Mouse (Mus musculus) brain, embryonic 14.5 days (tissue): ENCODE results near the gene Glt28d2. TPM values are rescaled to one million over a fixed set of nuclear protein-coding genes. Genes with fewer than 3 reads are reported as not detected.
A peak's percentile ranks its signal among the peaks of the same experiment; 100 is the strongest.

ENCODE experiments used
- DNase-seq: peaks from one replicate; pipeline ENCODE4 v3.0.0-alpha.2; 2011; ENCODE audit warnings: low read depth
- CTCF ChIP-seq: fragments of 200-500 bp; IDR thresholded peaks from 2 replicates; pipeline ENCODE4 v1.5.1; 2012; ENCODE audit warnings: inconsistent platforms, mild to moderate bottlenecking, moderate library complexity, borderline replicate concordance; ENCODE audit not compliant: insufficient read depth, insufficient read length; ENCODE audit errors: extremely low read depth
- POLR2A ChIP-seq: fragments of 200-500 bp; IDR thresholded peaks from 2 replicates; pipeline ENCODE4 v1.6.1; 2012; ENCODE audit warnings: mild to moderate bottlenecking, inconsistent platforms, borderline replicate concordance; ENCODE audit not compliant: poor library complexity, insufficient read depth, insufficient read length, severe bottlenecking; ENCODE audit errors: extremely low read depth
- polyA plus RNA-seq: library from polyadenylated mRNA; depleted of rRNA; stranded (reverse); fragments of >200 nt; gene quantifications from 2 replicates; pipeline ENCODE4 v1.2.3, GENCODE M21; 2012

The Glt28d2 gene
- polyA plus RNA-seq, 1 experiment, result 0.10 TPM

DNA sequence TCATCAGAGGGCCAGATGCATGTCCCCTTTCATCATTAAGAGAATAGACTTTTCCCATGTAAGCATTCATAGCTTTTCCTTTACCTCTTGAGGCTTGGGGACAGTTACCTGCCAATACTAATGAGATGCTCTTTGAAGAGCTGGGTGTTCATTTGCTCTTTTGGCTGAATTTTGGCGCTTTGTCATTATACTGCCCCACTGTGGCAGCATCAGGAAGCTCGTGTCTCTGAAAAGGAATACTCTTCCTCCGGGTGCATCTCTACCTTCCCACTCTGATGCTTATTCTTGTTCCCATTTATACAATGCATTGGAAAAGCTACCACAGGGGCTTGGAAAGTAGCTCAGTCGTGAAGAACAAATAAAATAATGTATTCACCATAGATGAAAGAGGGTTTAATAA, 30.3 kb upstream of the Glt28d2 start:
- DNase-seq, result peak; percentile 55
- TF ChIP-seq CTCF, result peak; percentile 68; the same call in 1 of the 2 replicates
- no peak for TF ChIP-seq POLR2A

DNA sequence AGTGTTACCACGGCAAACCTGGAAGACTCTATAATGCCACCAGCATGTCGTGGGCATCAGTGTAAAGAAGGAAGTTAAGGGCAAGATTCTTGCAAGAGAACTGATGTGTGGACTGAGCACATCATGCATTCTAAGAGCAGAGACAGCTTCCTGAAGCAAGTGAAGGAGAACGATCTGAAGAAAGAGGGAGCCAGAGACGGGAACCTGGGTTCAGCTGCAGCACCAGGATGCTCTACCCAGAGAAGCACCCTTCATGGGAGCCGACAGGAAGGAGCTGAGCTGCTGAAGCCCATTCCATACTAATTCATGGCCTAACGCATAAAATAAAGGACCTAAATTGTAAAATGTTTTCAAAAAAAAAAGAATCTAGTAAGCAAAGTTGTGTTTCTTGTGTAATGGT, 27.5 kb upstream of the Glt28d2 start:
- DNase-seq, result no peak
- TF ChIP-seq POLR2A (no peak), CTCF (no peak)

DNA sequence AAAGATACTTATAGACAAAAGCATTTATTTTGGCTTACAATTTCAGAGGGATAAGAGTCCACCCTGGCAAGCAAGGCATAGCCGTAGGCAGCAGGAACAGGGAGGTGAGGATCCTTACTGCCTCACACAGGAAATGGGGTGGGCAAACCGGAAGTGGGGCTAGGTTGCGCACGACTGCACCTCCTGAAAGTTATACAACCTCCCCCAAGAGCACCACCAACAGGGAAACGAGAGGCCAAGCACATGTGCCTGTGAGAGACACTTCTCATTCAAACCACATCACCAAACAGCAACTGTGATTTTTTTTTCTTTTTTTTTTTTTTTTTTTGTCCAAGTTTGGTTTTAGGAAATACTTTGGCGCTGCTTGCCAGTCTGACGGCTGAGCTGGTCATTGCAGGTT, 19.8 kb upstream of the Glt28d2 start:
- TF ChIP-seq POLR2A (no peak), CTCF (no peak)
- DNase-seq, result no peak

DNA sequence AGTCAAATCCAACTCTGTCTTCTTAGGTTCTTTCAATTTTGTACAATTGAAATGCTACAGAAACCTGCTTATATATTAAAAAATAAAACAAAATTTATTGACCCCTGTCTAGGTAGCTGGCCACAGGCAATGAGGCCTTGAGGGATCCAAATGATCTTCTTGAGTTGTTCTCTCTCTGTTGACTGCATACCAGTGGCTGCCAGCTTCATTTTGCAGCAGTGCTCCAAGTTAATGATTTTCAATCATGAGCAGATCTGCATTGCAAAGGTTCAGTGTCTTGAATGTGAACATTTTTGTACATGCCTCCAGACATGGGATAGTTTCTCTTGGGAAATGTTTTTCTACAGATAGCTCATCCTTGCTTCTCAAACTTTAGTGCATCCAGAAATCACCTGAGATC, 17.1 kb upstream of the Glt28d2 start:
- no peak for DNase-seq
- TF ChIP-seq CTCF (no peak), POLR2A (no peak)

DNA sequence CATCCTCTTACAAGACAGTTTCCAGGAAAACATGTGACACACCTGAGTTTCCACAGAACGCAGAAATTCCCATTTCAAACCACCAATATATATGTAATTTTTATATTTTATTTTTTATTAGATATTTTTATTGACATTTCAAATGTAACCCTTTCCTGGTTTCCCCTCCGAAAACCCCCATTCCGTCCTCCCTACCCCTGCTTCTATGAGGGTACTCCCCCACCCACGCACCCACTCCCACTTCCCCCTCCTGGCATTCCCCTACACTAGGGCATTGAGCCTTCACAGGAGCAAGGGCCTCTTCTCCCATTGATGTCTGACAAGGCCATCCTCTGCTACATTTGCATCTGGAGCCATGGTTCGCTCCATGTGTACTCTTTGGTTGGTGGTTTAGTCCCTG, 7.7 kb upstream of the Glt28d2 start:
- DNase-seq, result no peak
- TF ChIP-seq CTCF (no peak), POLR2A (no peak)

DNA sequence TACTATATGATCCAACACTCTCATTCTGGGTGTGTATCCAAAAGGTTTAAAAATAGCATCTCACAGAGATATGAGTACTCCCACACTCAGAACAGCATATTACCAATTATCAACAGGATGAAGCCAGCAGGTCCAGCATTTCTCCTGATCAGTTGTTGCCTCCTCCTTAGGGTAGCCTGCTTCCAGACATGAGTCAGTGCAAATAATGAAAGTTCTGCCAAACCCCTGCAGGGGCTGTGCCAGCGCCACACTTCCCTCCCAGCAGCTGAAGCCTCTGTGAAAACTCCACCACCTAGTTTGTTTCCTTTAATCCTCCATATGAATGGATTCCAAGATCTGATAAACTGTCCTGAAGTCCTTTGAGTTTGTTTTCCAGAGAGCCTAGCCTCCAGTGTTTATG, 4.3 kb upstream of the Glt28d2 start:
- TF ChIP-seq CTCF, result no peak
- no peak for TF ChIP-seq POLR2A
- DNase-seq, result peak; percentile 7

DNA sequence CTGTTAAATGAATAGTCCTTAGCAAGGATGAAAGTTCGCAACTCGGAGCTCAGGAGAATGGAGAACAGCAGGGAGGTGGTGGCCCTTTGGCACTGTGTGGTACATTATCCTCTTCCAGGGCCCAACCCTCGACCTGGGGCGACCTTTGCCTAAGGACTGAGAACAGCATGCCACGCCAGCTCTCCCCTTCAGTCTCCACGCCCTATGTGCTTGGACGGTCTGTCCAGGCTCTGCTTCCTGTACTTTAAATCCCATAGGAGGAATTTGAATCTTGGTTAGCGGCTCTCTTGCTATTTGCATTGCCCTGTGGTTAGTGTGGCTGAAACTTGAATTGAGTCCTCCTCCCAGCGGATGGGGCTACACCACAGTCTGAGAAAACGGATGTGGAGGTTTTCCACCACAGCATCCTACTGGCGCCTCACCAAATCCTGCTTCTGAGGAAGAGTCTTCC, 930 bp upstream of the Glt28d2 start:
- DNase-seq, result peak; percentile 7
- TF ChIP-seq POLR2A (no peak), CTCF (no peak)

DNA sequence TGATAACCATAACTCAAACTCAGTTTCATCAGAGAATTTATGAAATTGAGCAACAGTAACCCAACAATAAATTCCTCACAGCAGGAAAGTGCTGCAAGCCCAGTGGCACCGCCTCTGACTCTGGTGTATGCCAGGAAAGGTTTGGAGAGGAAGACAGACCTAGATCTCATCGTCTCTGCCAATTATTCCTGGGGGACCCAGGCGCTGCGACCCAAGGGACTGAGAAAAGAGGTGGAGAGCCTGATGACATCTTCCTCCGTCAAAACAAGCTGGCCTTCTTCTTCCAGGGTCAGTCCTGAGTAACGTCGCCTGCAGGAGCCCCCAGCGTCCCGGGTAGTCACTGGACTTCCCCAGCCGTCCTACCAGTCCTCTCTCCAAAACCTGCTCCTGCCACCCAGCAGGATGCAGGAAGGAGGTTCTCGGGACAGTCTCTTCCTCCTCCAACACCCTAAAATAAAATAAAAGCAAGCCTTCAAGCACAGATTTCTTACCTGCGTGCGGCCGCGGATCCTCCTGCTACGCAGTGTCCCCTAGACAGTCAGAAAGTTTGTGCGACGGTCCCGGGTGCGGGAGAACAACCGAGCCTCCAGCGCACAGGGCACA, 579 bp downstream of the Glt28d2 start:
- DNase-seq, result no peak

DNA sequence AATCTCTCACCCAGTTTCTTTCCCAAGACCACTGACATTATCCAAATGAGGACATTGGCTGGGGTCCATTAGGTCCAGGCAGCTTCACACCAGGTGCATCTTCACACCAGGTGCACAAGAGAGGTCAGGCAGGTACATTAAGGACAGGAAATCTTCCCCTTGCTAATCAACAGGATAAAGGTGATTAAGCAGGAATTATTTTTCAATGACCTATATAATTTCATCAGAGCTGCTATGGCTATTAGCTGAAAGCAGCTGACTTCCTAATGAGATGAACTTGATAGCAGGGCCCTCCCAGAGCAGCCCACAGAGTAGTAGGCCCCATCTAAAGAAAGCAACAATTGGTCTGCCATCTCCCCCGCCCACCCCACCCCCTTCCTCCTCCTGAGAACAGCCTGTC, 1.4 kb downstream of the Glt28d2 start:
- TF ChIP-seq POLR2A, result no peak
- no peak for TF ChIP-seq CTCF
- DNase-seq, result no peak

More for the DNA sequence above, 579 bp downstream of the Glt28d2 start:
- TF ChIP-seq POLR2A, result no peak
- no peak for TF ChIP-seq CTCF

DNA sequence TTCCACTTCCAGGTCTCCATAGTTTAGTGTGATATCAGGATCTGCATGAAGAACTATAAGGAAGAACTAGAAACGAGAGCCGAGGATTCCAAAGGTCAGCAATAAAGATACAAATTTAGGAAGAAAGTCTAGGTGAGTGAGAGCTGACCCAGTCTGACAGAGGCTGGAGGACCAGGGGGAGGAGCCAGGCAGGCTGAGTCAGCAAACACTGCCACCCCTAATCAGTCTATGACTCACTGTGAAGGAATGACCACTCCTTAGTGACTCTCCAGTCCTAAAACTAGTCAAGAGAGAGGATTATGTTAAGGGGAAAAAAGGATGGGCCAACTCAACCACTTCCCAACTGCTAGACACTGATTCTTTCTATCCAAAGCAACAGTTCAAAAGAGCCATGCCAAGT, 6.6 kb downstream of the Glt28d2 start:
- TF ChIP-seq CTCF (no peak), POLR2A (no peak)
- DNase-seq, result no peak

DNA sequence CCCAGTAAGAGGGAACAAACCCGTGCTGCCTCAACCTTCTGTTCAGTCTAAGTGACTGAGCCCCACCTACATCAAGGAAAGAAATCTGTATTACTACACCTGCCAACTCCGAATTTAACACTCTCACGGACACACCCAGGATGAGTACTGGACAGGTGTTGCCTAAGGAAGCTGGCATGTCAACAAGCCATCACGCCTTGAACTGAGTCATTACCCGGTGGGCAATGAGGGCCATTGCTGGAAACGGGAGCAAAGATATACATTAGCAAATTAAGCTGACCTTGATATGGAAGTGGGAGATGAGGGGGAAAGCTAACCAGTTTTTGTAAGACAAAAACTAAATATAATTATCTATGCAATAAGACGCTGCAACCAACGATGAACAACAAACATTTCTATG, 7.2 kb downstream of the Glt28d2 start:
- DNase-seq, result no peak
- TF ChIP-seq POLR2A, result no peak
- TF ChIP-seq CTCF, result no peak

DNA sequence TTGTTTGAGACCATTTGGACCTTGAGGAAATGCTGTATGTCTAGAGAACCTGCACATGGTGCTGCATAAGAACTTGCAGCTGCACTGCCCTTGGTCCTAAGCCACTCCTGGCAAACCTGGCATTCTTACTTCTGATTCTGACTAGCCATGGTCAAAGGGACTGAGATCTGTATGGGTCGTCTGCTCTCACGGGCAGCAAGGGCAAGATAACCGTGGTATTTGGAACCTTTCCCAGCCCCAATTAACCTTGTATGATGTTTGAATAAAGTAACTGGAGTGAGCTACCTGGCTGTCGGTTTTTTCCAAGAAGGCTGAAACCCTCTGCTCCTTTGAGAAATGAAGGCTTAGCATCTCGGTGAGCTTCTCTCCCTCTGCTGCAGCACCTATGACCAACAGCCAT, 8.4 kb downstream of the Glt28d2 start:
- no peak for DNase-seq
- no peak for TF ChIP-seq CTCF
- no peak for TF ChIP-seq POLR2A
